Mouse (Mus musculus) embryonic fibroblast, embryonic 13.5 days (primary cell): Measurements from ENCODE around the gene Bcor. TPM values are rescaled to one million over a fixed set of nuclear protein-coding genes. Genes with fewer than 3 reads are reported as not detected.

Source experiments
- H3K27ac ChIP-seq: 2 replicates; pipeline ENCODE4 v1.5.1; 2012; ENCODE audit warnings: low read length, control low read depth, inconsistent platforms; ENCODE audit not compliant: insufficient read depth
- H3K4me1 ChIP-seq: 2 replicates; pipeline ENCODE4 v1.6.1; 2011; ENCODE audit warnings: low read length; ENCODE audit not compliant: control insufficient read depth, insufficient read depth
- H3K4me3 ChIP-seq: 2 replicates; pipeline ENCODE4 v1.5.1; 2011; ENCODE audit warnings: mild to moderate bottlenecking, control low read depth, low read length; ENCODE audit not compliant: insufficient read depth
- CTCF ChIP-seq: IDR thresholded peaks from 2 replicates; pipeline ENCODE4 v1.5.1; 2011; ENCODE audit warnings: mild to moderate bottlenecking, control low read depth, low read length, moderate library complexity, borderline replicate concordance; ENCODE audit not compliant: insufficient read depth
- POLR2A ChIP-seq: IDR thresholded peaks from 2 replicates; pipeline ENCODE4 v1.6.1; 2011; ENCODE audit warnings: low read depth, mild to moderate bottlenecking, control low read depth, low read length, moderate library complexity
- polyA plus RNA-seq: library from polyadenylated mRNA; stranded (reverse); fragments of >200 nt; gene quantifications from 2 replicates; pipeline ENCODE4 v1.2.4, GENCODE M21; 2011; ENCODE audit warnings: low read depth; ENCODE audit not compliant: missing spikeins, insufficient read length

Bcor gene
- polyA plus RNA-seq, 1 experiment: 21.9 TPM

- no peak overlapping the region for H3K27ac ChIP-seq
- H3K4me3 ChIP-seq: no peak overlapping the region
- no peaks in the 10 kb centered on the region for H3K4me1 ChIP-seq
- TF ChIP-seq CTCF (no peak), POLR2A (no peak)
Observed at GRCm38 (mm10) chrX:12053315-12053914, 106.7 kb downstream of the Bcor start.

GRCm38 (mm10) chrX:12052651-12053050, 107.5 kb downstream of the Bcor start:
- no peaks in the 10 kb centered on the region for H3K4me1 ChIP-seq
- H3K4me3 ChIP-seq: no peak overlapping the region
- TF ChIP-seq CTCF (no peak), POLR2A (no peak)
- H3K27ac ChIP-seq: no peak overlapping the region

- Histone ChIP-seq H3K4me1 (no peaks in the 10 kb centered on the region), H3K27ac (no peak overlapping the region), H3K4me3 (no peak overlapping the region)
- TF ChIP-seq POLR2A (no peak), CTCF (no peak)
Observed at GRCm38 (mm10) chrX:12048721-12049120, 111.4 kb downstream of the Bcor start.

DNA sequence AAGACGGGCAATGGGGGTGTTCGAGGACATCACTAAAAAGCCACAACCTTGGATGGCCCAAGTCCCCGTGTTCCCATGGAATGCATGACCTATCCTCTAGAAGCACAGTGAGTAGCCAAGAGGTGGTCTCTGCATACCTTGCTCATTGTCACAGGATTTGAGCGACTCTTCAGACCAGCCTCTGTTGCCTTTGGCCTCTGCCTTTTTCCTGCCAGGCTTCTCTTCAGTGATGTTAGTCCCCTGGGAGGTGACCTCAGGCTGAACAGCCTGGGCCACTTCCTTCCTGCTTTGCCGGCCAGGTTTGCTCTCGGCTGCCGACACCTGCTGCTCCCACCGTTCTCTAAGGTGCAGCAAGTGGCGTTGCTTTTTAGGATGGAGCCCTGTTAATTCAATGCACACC, 112.0 kb downstream of the Bcor start:
- Histone ChIP-seq H3K27ac (no peak overlapping the region), H3K4me1 (no peaks in the 10 kb centered on the region), H3K4me3 (no peak overlapping the region)
- TF ChIP-seq CTCF: no peak
- no peak for TF ChIP-seq POLR2A

- H3K4me3 ChIP-seq: no peak overlapping the region
- no peaks in the 10 kb centered on the region for H3K4me1 ChIP-seq
- no peak for TF ChIP-seq CTCF
- no peak for TF ChIP-seq POLR2A
- H3K27ac ChIP-seq: no peak overlapping the region
Observed at GRCm38 (mm10) chrX:12047223-12047911, 112.8 kb downstream of the Bcor start.

DNA sequence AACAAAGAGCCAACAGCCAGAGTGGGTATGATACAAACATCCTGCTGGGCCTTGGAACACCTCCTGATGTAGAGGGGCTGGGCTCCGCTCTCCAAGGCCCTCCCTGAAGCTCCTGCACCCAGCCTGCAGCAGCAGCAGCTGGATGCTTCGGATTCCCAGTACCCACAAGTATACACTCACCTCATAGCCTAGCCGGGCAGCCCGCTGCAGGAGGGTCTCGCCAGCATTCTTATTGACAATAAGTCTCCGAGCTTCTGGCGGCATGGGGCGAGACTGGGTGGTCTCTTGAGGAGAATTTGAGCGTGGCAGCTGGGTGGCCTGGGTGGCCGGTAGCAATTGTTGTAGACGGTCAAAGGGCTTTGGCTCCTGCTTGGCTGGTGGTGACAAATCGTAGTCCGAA, 113.5 kb downstream of the Bcor start:
- no peaks in the 10 kb centered on the region for H3K4me1 ChIP-seq
- no peak for TF ChIP-seq CTCF
- TF ChIP-seq POLR2A: no peak
- no peak overlapping the region for H3K27ac ChIP-seq
- H3K4me3 ChIP-seq: no peak overlapping the region

DNA sequence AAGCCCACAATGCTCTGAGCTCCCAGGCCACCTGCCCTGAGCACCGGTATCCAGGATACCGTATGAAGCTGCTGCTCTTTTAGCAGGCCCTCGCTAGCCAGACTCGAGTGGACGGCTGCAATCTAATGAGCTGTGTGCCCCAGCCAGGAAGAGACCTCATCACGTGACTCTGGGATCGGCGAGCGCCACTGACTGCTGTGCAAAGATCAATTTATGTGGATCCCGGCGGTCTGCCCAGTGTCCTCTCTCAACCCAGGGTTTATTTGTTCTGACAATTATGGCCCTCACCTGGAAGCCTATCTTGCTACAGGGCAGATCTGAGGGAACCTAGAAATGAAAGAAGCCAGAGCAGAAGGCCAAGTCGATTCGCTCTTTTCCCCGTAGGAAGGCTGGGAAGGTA, 116.8 kb downstream of the Bcor start:
- no peak for TF ChIP-seq CTCF
- TF ChIP-seq POLR2A: no peak

DNA sequence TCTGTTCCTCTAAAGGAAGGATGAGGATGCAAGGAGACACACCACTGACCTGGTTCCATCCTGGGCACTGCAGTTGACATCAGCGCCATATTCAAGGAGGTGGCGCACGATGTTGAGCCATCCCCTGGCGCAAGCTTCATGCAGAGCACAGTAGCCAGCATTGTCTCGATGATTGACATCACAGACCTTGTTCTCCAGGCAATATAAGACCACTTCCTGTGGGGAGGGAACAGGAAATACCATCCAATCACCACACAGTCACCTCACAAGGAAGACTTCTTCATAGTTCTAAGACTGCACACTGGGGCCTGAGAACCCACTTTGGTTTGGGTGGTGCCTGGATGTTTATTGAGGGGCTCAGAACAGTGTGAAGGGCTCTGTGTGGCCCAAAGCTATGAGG, 118.7 kb downstream of the Bcor start:
- no peak overlapping the region for H3K27ac ChIP-seq
- H3K4me3 ChIP-seq: no peak overlapping the region
- TF ChIP-seq POLR2A (no peak), CTCF (no peak)
- no peaks in the 10 kb centered on the region for H3K4me1 ChIP-seq

More for the DNA sequence above, 116.8 kb downstream of the Bcor start:
- Histone ChIP-seq H3K4me3 (no peak overlapping the region), H3K4me1 (no peaks in the 10 kb centered on the region), H3K27ac (no peak overlapping the region)

- Histone ChIP-seq H3K27ac (no peak overlapping the region), H3K4me1 (no peaks in the 10 kb centered on the region), H3K4me3 (no peak overlapping the region)
- TF ChIP-seq CTCF (no peak), POLR2A (no peak)
Observed at GRCm38 (mm10) chrX:12014726-12015464, 145.3 kb downstream of the Bcor start.

DNA sequence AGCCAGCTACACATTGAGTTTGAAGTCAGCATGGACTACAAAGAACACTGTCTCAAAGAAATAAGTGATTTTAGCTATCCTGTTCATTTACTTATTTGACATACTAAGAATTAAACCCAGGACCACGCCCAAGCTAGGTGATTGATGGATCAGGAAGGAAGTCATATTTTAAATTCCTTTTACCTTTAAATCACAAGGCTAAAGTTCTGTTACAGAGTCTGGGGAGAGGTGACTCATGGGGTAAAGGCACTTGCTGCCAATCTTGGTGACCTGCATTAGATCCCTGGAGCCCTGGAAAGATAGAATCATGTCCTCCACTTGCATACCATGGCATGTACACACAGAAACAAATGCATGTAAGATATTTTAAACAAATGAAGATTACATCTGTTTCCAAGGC, 149.5 kb downstream of the Bcor start:
- no peak for TF ChIP-seq CTCF
- TF ChIP-seq POLR2A: no peak

More for the DNA sequence above, 149.5 kb downstream of the Bcor start:
- H3K4me1 ChIP-seq: no peaks in the 10 kb centered on the region; the same call in 1 of the 2 replicates
- H3K27ac ChIP-seq: no peak overlapping the region
- no peak overlapping the region for H3K4me3 ChIP-seq
